Mouse (Mus musculus) hematopoietic stem cell, adult 5-6 weeks (primary cell): Measurements from ENCODE around the gene Abhd10. TPM values are rescaled to one million over a fixed set of nuclear protein-coding genes. Genes with fewer than 3 reads are reported as not detected.

Experiments used
- ATAC-seq, 2 experiments: fragments of 125-278 bp in 1 of 2; replicated peaks in 1 of 2; 2 replicates each; pipeline ENCODE4 v1.8.0; 2016 to 2017; ENCODE audit warnings: inconsistent platforms in 2 of 2, mild to moderate bottlenecking in 2 of 2, moderate number of reproducible peaks in 2 of 2, low read depth in 1 of 2, moderate TSS enrichment in 1 of 2; ENCODE audit not compliant: low FRiP score in 2 of 2, poor library complexity in 2 of 2, severe bottlenecking in 2 of 2, insufficient read depth in 1 of 2, low TSS enrichment in 1 of 2
- total RNA-seq: library from RNA; stranded (forward); fragments of 172-1452, 232-1000 nt; gene quantifications from 2 replicates; pipeline ENCODE4 v1.2.3, GENCODE M21; 2017

Gene Abhd10
- 17.7 and 27.3 TPM in 2 replicates for total RNA-seq

- peak; percentile 80 to 90 for ATAC-seq
These were observed at the start of gene Abhd10 for GRCm38 (mm10) chr16:45742615-45743476. TSS of gene Abhd10 (minus strand) at chr16:45742955.

GRCm38 (mm10) chr16:45791286-45791685, 48.5 kb upstream of the Abhd10 start:
- ATAC-seq, result 0 out of 4 replicates have a peak, but pooled peaks of 1 of the 2 experiments have one; percentile 27

- no peak for ATAC-seq
These were observed 46.6 kb upstream of the Abhd10 start for GRCm38 (mm10) chr16:45789311-45789710.

GRCm38 (mm10) chr16:45787650-45788049, 44.9 kb upstream of the Abhd10 start:
- ATAC-seq, result no peak

GRCm38 (mm10) chr16:45786639-45787038, 43.9 kb upstream of the Abhd10 start:
- ATAC-seq, result peak; percentile 95 to 96

- no peak for ATAC-seq
These were observed 37.2 kb upstream of the Abhd10 start for GRCm38 (mm10) chr16:45780001-45780400.

GRCm38 (mm10) chr16:45774813-45775212, 32.1 kb upstream of the Abhd10 start:
- ATAC-seq, result no peak

GRCm38 (mm10) chr16:45770914-45771313, 28.2 kb upstream of the Abhd10 start:
- ATAC-seq, result no peak

- ATAC-seq, result no peak
These were observed 25.3 kb upstream of the Abhd10 start for GRCm38 (mm10) chr16:45767853-45768640.

GRCm38 (mm10) chr16:45767434-45767833, 24.7 kb upstream of the Abhd10 start:
- no peak for ATAC-seq

- ATAC-seq, result no peak
These were observed 23.2 kb upstream of the Abhd10 start for GRCm38 (mm10) chr16:45765801-45766494.

GRCm38 (mm10) chr16:45765102-45765501, 22.3 kb upstream of the Abhd10 start:
- no peak for ATAC-seq

GRCm38 (mm10) chr16:45762859-45763505, 20.2 kb upstream of the Abhd10 start:
- ATAC-seq, result no peak

- ATAC-seq, result no peak
These were observed 18.7 kb upstream of the Abhd10 start for GRCm38 (mm10) chr16:45761425-45761824.

- ATAC-seq, result no peak
These were observed 16.0 kb upstream of the Abhd10 start for GRCm38 (mm10) chr16:45758726-45759269.

- ATAC-seq, result peak; percentile 46 to 57
These were observed 14.8 kb upstream of the Abhd10 start for GRCm38 (mm10) chr16:45757421-45758078.
